Comparison of ENCODE assay signal across 9 mouse cellular contexts in the genomic region with DNA sequence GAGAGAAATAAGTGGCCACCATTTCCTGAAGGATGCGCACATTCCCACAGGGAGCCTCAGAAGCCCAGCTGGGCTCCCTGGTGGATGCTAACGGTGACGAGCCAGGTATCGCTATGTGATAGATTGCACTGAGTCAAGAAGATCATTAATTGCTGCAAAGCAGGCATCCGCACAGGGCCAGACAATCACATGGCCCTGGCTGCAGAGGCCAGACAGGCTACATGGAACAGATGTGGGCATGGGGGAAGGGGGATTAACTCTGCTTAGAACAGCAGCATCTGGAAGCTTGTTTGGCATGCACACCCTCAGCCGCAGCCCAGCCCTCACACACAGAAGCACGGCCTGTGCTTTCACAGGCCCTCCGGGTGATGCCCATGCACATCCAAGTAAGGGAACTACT.
DNase-seq lines count a peak whose midpoint lies in the region; ATAC-seq lines count a peak whose summit lies in the region.
"Had no signal": no experiment of that assay in that cellular context is flagged by ENCODE, and none has a peak within 500 bp of the region (broad histone marks: within the 10 kb centered on the region; RNA-seq: fewer than 3 reads in every experiment).

No protein-coding gene starts in this region.

- no peak overlapping the region for H3K4me2 ChIP-seq in lung, embryonic 16.5 days (ENCODE audit: low read depth, low read length)
- no peak overlapping the region for H3K4me2 ChIP-seq in embryonic facial prominence, embryonic 12.5 days (replicated peaks)
- H3K4me2 ChIP-seq in hindbrain, embryonic 16.5 days (ENCODE audit: low read length), result no peak overlapping the region
- no peak overlapping the region; the same call in 1 of the 2 replicates for H3K4me2 ChIP-seq in neural tube, embryonic 14.5 days (ENCODE audit: low read depth, low read length)
- H3K4me2 ChIP-seq: liver, embryonic 12.5 days had no signal

- DNase-seq in lung, adult 18-20 months, result no peak
- DNase-seq in urinary bladder, postnatal 4 days (ENCODE audit: low spot score in 2 of 2), result no peak
- DNase-seq in frontal cortex, postnatal 10 days (ENCODE audit: low spot score in 2 of 2), result no peak
- DNase-seq: heart, postnatal 36 days had no signal

- H3K9ac ChIP-seq in lung, embryonic 16.5 days (ENCODE audit: low read length), result no peak overlapping the region
- H3K9ac ChIP-seq in embryonic facial prominence, embryonic 12.5 days, result no peak overlapping the region
- no peak overlapping the region for H3K9ac ChIP-seq in hindbrain, embryonic 16.5 days (ENCODE audit: low read depth, low read length)
- H3K9ac ChIP-seq in neural tube, embryonic 14.5 days (replicated peaks; ENCODE audit: low read depth, low read length), result no peak overlapping the region
- H3K9ac ChIP-seq: liver, embryonic 12.5 days had no signal

- peaks cover 10% of the 10 kb centered on the region; the same call in 1 of the 2 replicates for H3K4me1 ChIP-seq in lung, embryonic 16.5 days (replicated peaks; ENCODE audit: control insufficient read depth, insufficient read depth, low read length)
- H3K4me1 ChIP-seq in embryonic facial prominence, embryonic 12.5 days, result peaks cover 42% of the 10 kb centered on the region
- peaks cover 34% of the 10 kb centered on the region for H3K4me1 ChIP-seq in hindbrain, embryonic 16.5 days (ENCODE audit: control insufficient read depth, insufficient read depth, low read depth, low read length)
- peaks cover 29% of the 10 kb centered on the region for H3K4me1 ChIP-seq in neural tube, embryonic 14.5 days (ENCODE audit: control insufficient read depth, insufficient read depth, low read length)
- H3K4me1 ChIP-seq: liver, embryonic 12.5 days had no signal

- H3K9me3 ChIP-seq in lung, embryonic 16.5 days (ENCODE audit: control insufficient read depth, low read length), result no peaks in the 10 kb centered on the region
- no peaks in the 10 kb centered on the region for H3K9me3 ChIP-seq in embryonic facial prominence, embryonic 12.5 days
- H3K9me3 ChIP-seq in hindbrain, embryonic 16.5 days (ENCODE audit: control insufficient read depth, low read length), result no peaks in the 10 kb centered on the region
- H3K9me3 ChIP-seq in neural tube, embryonic 14.5 days (ENCODE audit: control insufficient read depth, low read length), result no peaks in the 10 kb centered on the region
- H3K9me3 ChIP-seq: liver, embryonic 12.5 days had no signal

- WGBS in lung, embryonic 16.5 days, result 57% methylated on average over 8 of the region's 8 CpGs
- 47% methylated on average over 8 of the region's 8 CpGs for WGBS in embryonic facial prominence, embryonic 12.5 days
- 52% methylated on average over 8 of the region's 8 CpGs for WGBS in hindbrain, embryonic 16.5 days
- 34% methylated on average over 8 of the region's 8 CpGs for WGBS in neural tube, embryonic 14.5 days

- peak; percentile 75 for ATAC-seq in lung, embryonic 16.5 days (ENCODE audit: low read depth)
- ATAC-seq in embryonic facial prominence, embryonic 12.5 days (ENCODE audit: insufficient number of reproducible peaks, insufficient read depth, low FRiP score, low TSS enrichment), result peak; percentile 77
- ATAC-seq in hindbrain, embryonic 16.5 days, result peak; percentile 49
- peak; percentile 36; the same call in 1 of the 2 replicates for ATAC-seq in neural tube, embryonic 14.5 days (ENCODE audit: low read depth)
- ATAC-seq: liver, embryonic 12.5 days had no signal

- H3K4me3 ChIP-seq in lung, embryonic 16.5 days (ENCODE audit: low read length), result no peak overlapping the region
- H3K4me3 ChIP-seq in embryonic facial prominence, embryonic 12.5 days, result no peak overlapping the region
- no peak overlapping the region for H3K4me3 ChIP-seq in hindbrain, embryonic 16.5 days (ENCODE audit: low read length)
- no peak overlapping the region for H3K4me3 ChIP-seq in neural tube, embryonic 14.5 days (ENCODE audit: low read depth, low read length)
- H3K4me3 ChIP-seq: liver, embryonic 12.5 days had no signal

- no peaks in the 10 kb centered on the region for H3K36me3 ChIP-seq in lung, embryonic 16.5 days (ENCODE audit: control insufficient read depth, insufficient read depth, low read length)
- no peaks in the 10 kb centered on the region for H3K36me3 ChIP-seq in embryonic facial prominence, embryonic 12.5 days
- H3K36me3 ChIP-seq in hindbrain, embryonic 16.5 days (ENCODE audit: control insufficient read depth, insufficient read depth, low read length), result no peaks in the 10 kb centered on the region
- H3K36me3 ChIP-seq in neural tube, embryonic 14.5 days (ENCODE audit: control insufficient read depth, insufficient read depth, low read length), result no peaks in the 10 kb centered on the region
- H3K36me3 ChIP-seq: liver, embryonic 12.5 days had no signal

- H3K27ac ChIP-seq in lung, embryonic 16.5 days (ENCODE audit: low read length), result no peak overlapping the region
- H3K27ac ChIP-seq in embryonic facial prominence, embryonic 12.5 days, result no peak overlapping the region
- no peak overlapping the region for H3K27ac ChIP-seq in hindbrain, embryonic 16.5 days (ENCODE audit: low read depth, low read length)
- no peak overlapping the region for H3K27ac ChIP-seq in neural tube, embryonic 14.5 days (ENCODE audit: low read depth, low read length)
- H3K27ac ChIP-seq: liver, embryonic 12.5 days had no signal

- H3K27me3 ChIP-seq in lung, embryonic 16.5 days (ENCODE audit: control insufficient read depth, insufficient read depth, low read depth, low read length), result no peaks in the 10 kb centered on the region
- H3K27me3 ChIP-seq in embryonic facial prominence, embryonic 12.5 days, result no peaks in the 10 kb centered on the region
- H3K27me3 ChIP-seq in hindbrain, embryonic 16.5 days (replicated peaks; ENCODE audit: control insufficient read depth, insufficient read depth, low read length), result no peaks in the 10 kb centered on the region
- no peaks in the 10 kb centered on the region for H3K27me3 ChIP-seq in neural tube, embryonic 14.5 days (ENCODE audit: control insufficient read depth, insufficient read depth, low read length)
- H3K27me3 ChIP-seq: liver, embryonic 12.5 days had no signal
